Mouse (Mus musculus): ENCODE results near the gene Mcrip2. TPM values are rescaled to one million over a fixed set of nuclear protein-coding genes. Genes with fewer than 3 reads are reported as not detected.

The Mcrip2 gene
- polyA plus RNA-seq, 1 experiment from 2014 or later: 203 TPM

- peaks cover 14% of the 10 kb centered on the region for H3K36me3 ChIP-seq
- H3K4me1 ChIP-seq (replicated peaks): peaks cover 44% of the 10 kb centered on the region
- WGBS: 94% methylated on average over 27 of the region's 27 CpGs
- no peak for ATAC-seq (replicated peaks; ENCODE audit: insufficient number of reproducible peaks, insufficient read depth, low FRiP score, low read depth)
- H3K27ac ChIP-seq: no peak overlapping the region
- H3K9ac ChIP-seq: no peak overlapping the region
- no peak overlapping the region for H3K4me3 ChIP-seq
- no peak overlapping the region for H3K4me2 ChIP-seq
- peaks cover 15% of the 10 kb centered on the region for H3K27me3 ChIP-seq
- H3K9me3 ChIP-seq (replicated peaks): no peaks in the 10 kb centered on the region
These were observed 42.5 kb downstream of the Mcrip2 start for GRCm38 (mm10) chr17:25825984-25826570.

- Histone ChIP-seq H3K9me3 (replicated peaks) (no peaks in the 10 kb centered on the region), H3K4me2 (peak overlapping the region; percentile 87; the same call in 1 of the 2 replicates), H3K27me3 (peaks cover 23% of the 10 kb centered on the region), H3K36me3 (peaks cover 6% of the 10 kb centered on the region; the same call in 1 of the 2 replicates), H3K4me3 (no peak overlapping the region), H3K27ac (no peak overlapping the region), H3K4me1 (replicated peaks) (peaks cover 38% of the 10 kb centered on the region), H3K9ac (no peak overlapping the region)
- WGBS: 84% methylated on average over 6 of the region's 6 CpGs
- no peak for ATAC-seq (replicated peaks; ENCODE audit: insufficient number of reproducible peaks, insufficient read depth, low FRiP score, low read depth)
These were observed 43.3 kb downstream of the Mcrip2 start for GRCm38 (mm10) chr17:25825311-25825710.

- no peak overlapping the region for H3K27ac ChIP-seq
- H3K4me3 ChIP-seq: peak overlapping the region; percentile 61
- peak overlapping the region; percentile 87 for H3K4me2 ChIP-seq
- H3K36me3 ChIP-seq: peaks cover 5% of the 10 kb centered on the region; the same call in 1 of the 2 replicates
- ATAC-seq (replicated peaks; ENCODE audit: insufficient number of reproducible peaks, insufficient read depth, low FRiP score, low read depth): no peak
- peaks cover 33% of the 10 kb centered on the region for H3K4me1 ChIP-seq (replicated peaks)
- H3K9ac ChIP-seq: peak overlapping the region; percentile 63; the same call in 1 of the 2 replicates
- WGBS: 69% methylated on average over 17 of the region's 17 CpGs
- peaks cover 30% of the 10 kb centered on the region for H3K27me3 ChIP-seq
- H3K9me3 ChIP-seq (replicated peaks): no peaks in the 10 kb centered on the region
These were observed 44.0 kb downstream of the Mcrip2 start for GRCm38 (mm10) chr17:25824362-25825142.

GRCm38 (mm10) chr17:25823452-25823851, 45.1 kb downstream of the Mcrip2 start, which contains the start of gene Wdr24:
Gene Wdr24, plus strand, starts transcription at chr17:25823627.
- H3K4me1 ChIP-seq (replicated peaks): peaks cover 24% of the 10 kb centered on the region
- H3K9me3 ChIP-seq (replicated peaks): no peaks in the 10 kb centered on the region
- peak within 1 kb of the TSS; percentile 87 for H3K4me2 ChIP-seq
- ATAC-seq (replicated peaks; ENCODE audit: insufficient number of reproducible peaks, insufficient read depth, low FRiP score, low read depth): peak; percentile 58; the same call in 1 of the 2 replicates
- H3K27me3 ChIP-seq: peaks cover 41% of the 10 kb centered on the region
- H3K4me3 ChIP-seq: peak within 1 kb of the TSS; percentile 61
- peak within 1 kb of the TSS; percentile 63 for H3K9ac ChIP-seq
- H3K27ac ChIP-seq: peak within 1 kb of the TSS; percentile 8; the same call in 1 of the 2 replicates
- WGBS: under 1% methylated on average over 18 of the region's 18 CpGs
- H3K36me3 ChIP-seq: peaks cover 5% of the 10 kb centered on the region; the same call in 1 of the 2 replicates

GRCm38 (mm10) chr17:25818851-25819780, 49.4 kb downstream of the Mcrip2 start:
- peaks cover 81% of the 10 kb centered on the region for H3K27me3 ChIP-seq
- 8% methylated on average over 46 of the region's 46 CpGs for WGBS
- peak overlapping the region; percentile 5 for H3K4me2 ChIP-seq
- ATAC-seq (replicated peaks; ENCODE audit: insufficient number of reproducible peaks, insufficient read depth, low FRiP score, low read depth): no peak
- H3K9ac ChIP-seq: no peak overlapping the region
- no peaks in the 10 kb centered on the region for H3K36me3 ChIP-seq
- peak overlapping the region; percentile 4; the same call in 1 of the 2 replicates for H3K4me3 ChIP-seq
- peaks cover 5% of the 10 kb centered on the region for H3K4me1 ChIP-seq (replicated peaks)
- H3K9me3 ChIP-seq (replicated peaks): no peaks in the 10 kb centered on the region
- no peak overlapping the region for H3K27ac ChIP-seq

- no peak for ATAC-seq (replicated peaks; ENCODE audit: insufficient number of reproducible peaks, insufficient read depth, low FRiP score, low read depth)
- peaks cover 92% of the 10 kb centered on the region for H3K27me3 ChIP-seq
- no peaks in the 10 kb centered on the region for H3K9me3 ChIP-seq (replicated peaks)
- no peak overlapping the region for H3K4me2 ChIP-seq
- 73% methylated on average over 11 of the region's 11 CpGs for WGBS
- H3K36me3 ChIP-seq: no peaks in the 10 kb centered on the region
- no peak overlapping the region for H3K27ac ChIP-seq
- H3K9ac ChIP-seq: no peak overlapping the region
- H3K4me1 ChIP-seq (replicated peaks): peaks cover 4% of the 10 kb centered on the region
- no peak overlapping the region for H3K4me3 ChIP-seq
These were observed 50.9 kb downstream of the Mcrip2 start for GRCm38 (mm10) chr17:25817662-25818061.

Small RNA genes within 50 kb of the gene (microRNA-seq; reads per million reads assigned to microRNA genes)
- 0.84 reads per million for gene Mir3082

Other genes starting within 250 kb of the Mcrip2 start
- 1.0 and 2.0 TPM in 2 replicates for gene Gng13, start 151.6 kb downstream of the Mcrip2 start, polyA plus RNA-seq (2015; fragmentation: Nextera tagmentation; extraction: Ambion mirVana)
- 11.8 and 17.7 TPM in 2 replicates for gene Chtf18, start 141.3 kb downstream of the Mcrip2 start, polyA plus RNA-seq (2015; fragmentation: Nextera tagmentation; extraction: Ambion mirVana)
- gene Rpusd1, start 141.1 kb downstream of the Mcrip2 start, polyA plus RNA-seq (2015; fragmentation: Nextera tagmentation; extraction: Ambion mirVana): 10.7 and 15.3 TPM in 2 replicates
- 0.13 TPM in 1 of 2 replicates, not detected in the other for gene Mslnl, start 132.7 kb downstream of the Mcrip2 start, polyA plus RNA-seq (2015; fragmentation: Nextera tagmentation; extraction: Ambion mirVana)
- gene Msln, start 114.4 kb downstream of the Mcrip2 start, polyA plus RNA-seq (2015; fragmentation: Nextera tagmentation; extraction: Ambion mirVana): 38.7 and 42.7 TPM in 2 replicates
- 31.5 and 32.4 TPM in 2 replicates for gene Narfl, start 95.0 kb downstream of the Mcrip2 start, polyA plus RNA-seq (2015; fragmentation: Nextera tagmentation; extraction: Ambion mirVana)
- 44.7 and 57.1 TPM in 2 replicates for gene Haghl, start 83.1 kb downstream of the Mcrip2 start, polyA plus RNA-seq (2015; fragmentation: Nextera tagmentation; extraction: Ambion mirVana)
- 0.13 and 0.23 TPM in 2 replicates for gene Ccdc78, start 82.2 kb downstream of the Mcrip2 start, polyA plus RNA-seq (2015; fragmentation: Nextera tagmentation; extraction: Ambion mirVana)
- gene Fam173a, start 75.9 kb downstream of the Mcrip2 start, polyA plus RNA-seq (2015; fragmentation: Nextera tagmentation; extraction: Ambion mirVana): 56.8 and 70.2 TPM in 2 replicates
- 0.50 TPM in 1 of 2 replicates, not detected in the other for gene AC134908.4, start 73.1 kb downstream of the Mcrip2 start, polyA plus RNA-seq (2015; fragmentation: Nextera tagmentation; extraction: Ambion mirVana)
- gene Metrn, start 71.6 kb downstream of the Mcrip2 start, polyA plus RNA-seq (2015; fragmentation: Nextera tagmentation; extraction: Ambion mirVana): 21.2 and 29.2 TPM in 2 replicates
- 0.78 and 1.2 TPM in 2 replicates for gene Fbxl16, start 59.7 kb downstream of the Mcrip2 start, polyA plus RNA-seq (2015; fragmentation: Nextera tagmentation; extraction: Ambion mirVana)
- gene Wdr24, start 45.1 kb downstream of the Mcrip2 start, polyA plus RNA-seq (2015; fragmentation: Nextera tagmentation; extraction: Ambion mirVana): 12.7 and 19.8 TPM in 2 replicates
- gene Jmjd8, start 39.9 kb downstream of the Mcrip2 start, polyA plus RNA-seq (2015; fragmentation: Nextera tagmentation; extraction: Ambion mirVana): 30.9 and 36.6 TPM in 2 replicates
- gene Stub1, start 35.4 kb downstream of the Mcrip2 start, polyA plus RNA-seq (2015; fragmentation: Nextera tagmentation; extraction: Ambion mirVana): 251 and 301 TPM in 2 replicates
- 1.4 and 1.7 TPM in 2 replicates for gene Rhbdl1, start 31.5 kb downstream of the Mcrip2 start, polyA plus RNA-seq (2015; fragmentation: Nextera tagmentation; extraction: Ambion mirVana)
- gene Gm20683, start 27.0 kb downstream of the Mcrip2 start, polyA plus RNA-seq (2015; fragmentation: Nextera tagmentation; extraction: Ambion mirVana): 1.7 and 3.0 TPM in 2 replicates
- gene Rhot2, start 23.9 kb downstream of the Mcrip2 start, polyA plus RNA-seq (2015; fragmentation: Nextera tagmentation; extraction: Ambion mirVana): 24.2 and 26.1 TPM in 2 replicates
- 12.1 and 18.5 TPM in 2 replicates for gene Wdr90, start 7.3 kb downstream of the Mcrip2 start, polyA plus RNA-seq (2015; fragmentation: Nextera tagmentation; extraction: Ambion mirVana)
- 29.3 and 35.1 TPM in 2 replicates for gene Mettl26, start 6.3 kb upstream of the Mcrip2 start, polyA plus RNA-seq (2015; fragmentation: Nextera tagmentation; extraction: Ambion mirVana)
- 0.24 and 0.28 TPM in 2 replicates for gene Wfikkn1, start 12.1 kb upstream of the Mcrip2 start, polyA plus RNA-seq (2015; fragmentation: Nextera tagmentation; extraction: Ambion mirVana)
- 12.1 and 18.0 TPM in 2 replicates for gene Rab40c, start 51.0 kb upstream of the Mcrip2 start, polyA plus RNA-seq (2015; fragmentation: Nextera tagmentation; extraction: Ambion mirVana)
- gene Pigq, start 76.2 kb upstream of the Mcrip2 start, polyA plus RNA-seq (2015; fragmentation: Nextera tagmentation; extraction: Ambion mirVana): 52.9 and 63.0 TPM in 2 replicates
- 0.08 and 0.16 TPM in 2 replicates for gene Nhlrc4, start 76.2 kb upstream of the Mcrip2 start, polyA plus RNA-seq (2015; fragmentation: Nextera tagmentation; extraction: Ambion mirVana)
- gene A930017K11Rik, start 83.8 kb upstream of the Mcrip2 start, polyA plus RNA-seq (2015; fragmentation: Nextera tagmentation; extraction: Ambion mirVana): 0.05 TPM in 1 of 2 replicates, not detected in the other
- gene Capn15, start 117.0 kb upstream of the Mcrip2 start, polyA plus RNA-seq (2015; fragmentation: Nextera tagmentation; extraction: Ambion mirVana): 9.3 and 13.5 TPM in 2 replicates
- gene Rab11fip3, start 200.8 kb upstream of the Mcrip2 start, polyA plus RNA-seq (2015; fragmentation: Nextera tagmentation; extraction: Ambion mirVana): 10.2 and 12.8 TPM in 2 replicates
- 36.0 and 36.9 TPM in 2 replicates for gene Decr2, start 221.6 kb upstream of the Mcrip2 start, polyA plus RNA-seq (2015; fragmentation: Nextera tagmentation; extraction: Ambion mirVana)
- 48.8 and 61.8 TPM in 2 replicates for gene Nme4, start 226.8 kb upstream of the Mcrip2 start, polyA plus RNA-seq (2015; fragmentation: Nextera tagmentation; extraction: Ambion mirVana)
- 0.77 and 1.3 TPM in 2 replicates for gene Tmem8, start 244.5 kb upstream of the Mcrip2 start, polyA plus RNA-seq (2015; fragmentation: Nextera tagmentation; extraction: Ambion mirVana)